Mouse (Mus musculus) embryonic facial prominence, embryonic 14.5 days (tissue): ENCODE data around the gene Omp. TPM values are rescaled to one million over a fixed set of nuclear protein-coding genes. Genes with fewer than 3 reads are reported as not detected.

ENCODE experiments used
- ATAC-seq: fragments of 200-750 bp; cut with Nextera tagmentation; 2 replicates; pipeline ENCODE4 v1.8.0; 2017; ENCODE audit warnings: low read depth, moderate number of reproducible peaks, moderate TSS enrichment
- DNase-seq: peaks from one replicate; pipeline ENCODE4 v3.0.0-alpha.2; 2015; ENCODE audit warnings: low spot score
- H3K27ac ChIP-seq: fragments of 300-500 bp; sonication (generic); replicated peaks from 2 replicates; pipeline ENCODE4 v1.5.1; 2014; ENCODE audit warnings: low read depth, mild to moderate bottlenecking, low read length, moderate library complexity
- H3K27me3 ChIP-seq: fragments of 300-500 bp; sonication (generic); replicated peaks from 2 replicates; pipeline ENCODE4 v1.6.1; 2014; ENCODE audit warnings: low read length; ENCODE audit not compliant: control insufficient read depth, insufficient read depth
- H3K36me3 ChIP-seq: fragments of 300-500 bp; sonication (generic); 2 replicates; pipeline ENCODE4 v1.6.1; 2014; ENCODE audit warnings: low read length, mixed read lengths; ENCODE audit not compliant: control insufficient read depth, insufficient read depth
- H3K4me1 ChIP-seq: fragments of 300-500 bp; sonication (generic); 2 replicates; pipeline ENCODE4 v1.6.1; 2014; ENCODE audit warnings: antibody characterized with exemption, low read length; ENCODE audit not compliant: control insufficient read depth, insufficient read depth
- H3K4me2 ChIP-seq: fragments of 300-500 bp; sonication (generic); 2 replicates; pipeline ENCODE4 v1.6.1; 2014; ENCODE audit warnings: low read depth, mild to moderate bottlenecking, low read length, moderate library complexity, mixed read lengths
- H3K4me3 ChIP-seq: fragments of 300-500 bp; sonication (generic); 2 replicates; pipeline ENCODE4 v1.5.1; 2014; ENCODE audit warnings: low read depth, mild to moderate bottlenecking, low read length
- H3K9ac ChIP-seq: fragments of 300-500 bp; sonication (generic); 2 replicates; pipeline ENCODE4 v1.6.1; 2014; ENCODE audit warnings: low read depth, mild to moderate bottlenecking, low read length, moderate library complexity, mixed read lengths
- H3K9me3 ChIP-seq: fragments of 300-500 bp; sonication (generic); 2 replicates; pipeline ENCODE4 v1.6.1; 2016; ENCODE audit warnings: low read length; ENCODE audit not compliant: control insufficient read depth
- WGBS: fragments of 180-500 bp; shearing (Covaris S2); extraction: QIAGEN DNeasy Blood & Tissue Kit; methylation state at CpG from one replicate; pipeline ENCODE4 v1.1.7; 2014; 5-methylcytosine and 5-hydroxymethylcytosine counted together
- polyA plus RNA-seq: library from polyadenylated mRNA; unstranded; fragments of >200 nt; fragmentation: Nextera tagmentation; extraction: Ambion mirVana; gene quantifications from 2 replicates; pipeline ENCODE4 v1.2.1, GENCODE M21; 2014

Omp gene
- polyA plus RNA-seq, 1 experiment from 2014 or later: 4.8 TPM

- DNase-seq: no peak
- Histone ChIP-seq H3K4me3 (no peak overlapping the region), H3K36me3 (no peaks in the 10 kb centered on the region), H3K9ac (no peak overlapping the region), H3K27ac (no peak overlapping the region), H3K4me2 (no peak overlapping the region), H3K27me3 (no peaks in the 10 kb centered on the region), H3K4me1 (peaks cover 12% of the 10 kb centered on the region), H3K9me3 (no peaks in the 10 kb centered on the region)
- 40% methylated on average over 7 of the region's 8 CpGs for WGBS
- ATAC-seq: no peak
Observed at GRCm38 (mm10) chr7:98160041-98160740, 14.9 kb upstream of the Omp start.

GRCm38 (mm10) chr7:98158481-98158880 is 13.2 kb upstream of the Omp start:
- Histone ChIP-seq H3K4me2 (no peak overlapping the region; the same call in 1 of the 2 replicates), H3K9ac (no peak overlapping the region), H3K9me3 (no peaks in the 10 kb centered on the region), H3K4me3 (no peak overlapping the region), H3K4me1 (0 out of 2 replicates have a peak, but pooled peaks cover 4% of the 10 kb centered on the region), H3K36me3 (no peaks in the 10 kb centered on the region), H3K27me3 (no peaks in the 10 kb centered on the region), H3K27ac (0 out of 2 replicates have a peak overlapping the region, but pooled peaks have one; percentile 6)
- 43% methylated on average over 8 of the region's 8 CpGs for WGBS
- ATAC-seq (peak; percentile 42; the same call in 1 of the 2 replicates), DNase-seq (no peak)

GRCm38 (mm10) chr7:98157636-98158332 is 12.5 kb upstream of the Omp start:
- ATAC-seq (no peak), DNase-seq (no peak)
- H3K9ac ChIP-seq: no peak overlapping the region
- no peak overlapping the region for H3K27ac ChIP-seq
- no peaks in the 10 kb centered on the region for H3K27me3 ChIP-seq
- H3K4me1 ChIP-seq: 0 out of 2 replicates have a peak, but pooled peaks cover 4% of the 10 kb centered on the region
- no peaks in the 10 kb centered on the region for H3K9me3 ChIP-seq
- H3K4me3 ChIP-seq: no peak overlapping the region
- 48% methylated on average over 5 of the region's 5 CpGs for WGBS
- no peaks in the 10 kb centered on the region for H3K36me3 ChIP-seq
- no peak overlapping the region for H3K4me2 ChIP-seq

- ATAC-seq: no peak
- H3K9me3 ChIP-seq: no peaks in the 10 kb centered on the region
- no peak overlapping the region for H3K27ac ChIP-seq
- no peaks in the 10 kb centered on the region for H3K27me3 ChIP-seq
- WGBS: 59% methylated on average over 2 of the region's 3 CpGs
- no peak overlapping the region for H3K4me3 ChIP-seq
- DNase-seq: no peak
- H3K4me2 ChIP-seq: no peak overlapping the region
- H3K36me3 ChIP-seq: no peaks in the 10 kb centered on the region
- no peak overlapping the region for H3K9ac ChIP-seq
- peaks cover 10% of the 10 kb centered on the region; the same call in 1 of the 2 replicates for H3K4me1 ChIP-seq
Observed at GRCm38 (mm10) chr7:98156280-98156665, 11.0 kb upstream of the Omp start.

- H3K27me3 ChIP-seq: no peaks in the 10 kb centered on the region
- H3K9ac ChIP-seq: no peak overlapping the region
- no peak overlapping the region for H3K27ac ChIP-seq
- H3K9me3 ChIP-seq: no peaks in the 10 kb centered on the region
- H3K4me3 ChIP-seq: no peak overlapping the region
- H3K4me2 ChIP-seq: no peak overlapping the region
- no peaks in the 10 kb centered on the region for H3K36me3 ChIP-seq
- ATAC-seq (no peak), DNase-seq (peak; percentile 79)
- 38% methylated on average over 7 of the region's 8 CpGs for WGBS
- peaks cover 10% of the 10 kb centered on the region; the same call in 1 of the 2 replicates for H3K4me1 ChIP-seq
Observed at GRCm38 (mm10) chr7:98155546-98156279, 10.4 kb upstream of the Omp start.

- no peaks in the 10 kb centered on the region for H3K36me3 ChIP-seq
- 66% methylated on average over 5 of the region's 5 CpGs for WGBS
- H3K9ac ChIP-seq: no peak overlapping the region
- H3K27ac ChIP-seq: no peak overlapping the region
- H3K4me1 ChIP-seq: peaks cover 5% of the 10 kb centered on the region; the same call in 1 of the 2 replicates
- H3K4me3 ChIP-seq: no peak overlapping the region
- no peaks in the 10 kb centered on the region for H3K9me3 ChIP-seq
- ATAC-seq: no peak; the same call in 1 of the 2 replicates
- DNase-seq: peak; percentile 71
- no peak overlapping the region for H3K4me2 ChIP-seq
- H3K27me3 ChIP-seq: no peaks in the 10 kb centered on the region
Observed at GRCm38 (mm10) chr7:98153892-98154291, 8.6 kb upstream of the Omp start.

GRCm38 (mm10) chr7:98153345-98153744 is 8.0 kb upstream of the Omp start:
- no peaks in the 10 kb centered on the region for H3K36me3 ChIP-seq
- H3K4me3 ChIP-seq: no peak overlapping the region
- no peaks in the 10 kb centered on the region for H3K27me3 ChIP-seq
- no peaks in the 10 kb centered on the region for H3K9me3 ChIP-seq
- WGBS: 39% methylated on average over 3 of the region's 3 CpGs
- DNase-seq: no peak
- no peak for ATAC-seq
- no peak overlapping the region for H3K9ac ChIP-seq
- H3K4me1 ChIP-seq: peaks cover 5% of the 10 kb centered on the region; the same call in 1 of the 2 replicates
- H3K27ac ChIP-seq: no peak overlapping the region
- no peak overlapping the region for H3K4me2 ChIP-seq

- Histone ChIP-seq H3K9me3 (no peaks in the 10 kb centered on the region), H3K27ac (no peak overlapping the region), H3K4me3 (no peak overlapping the region), H3K36me3 (no peaks in the 10 kb centered on the region), H3K4me2 (no peak overlapping the region), H3K9ac (0 out of 2 replicates have a peak overlapping the region, but pooled peaks have one; percentile 2), H3K4me1 (peaks cover 5% of the 10 kb centered on the region; the same call in 1 of the 2 replicates), H3K27me3 (no peaks in the 10 kb centered on the region)
- ATAC-seq (no peak), DNase-seq (no peak)
- WGBS: 44% methylated on average over 8 of the region's 8 CpGs
Observed at GRCm38 (mm10) chr7:98152400-98152799, 7.1 kb upstream of the Omp start.
